In genomic region chr9:46156711-46157110, GRCm38 (mm10) we compare ENCODE assay signal across 12 mouse cellular contexts.
DNase-seq lines count a peak whose midpoint lies in the region; ATAC-seq and TF ChIP-seq lines count a peak whose summit lies in the region.
"Had no signal": no experiment of that assay in that cellular context is flagged by ENCODE, and none has a peak within 500 bp of the region (broad histone marks: within the 10 kb centered on the region; RNA-seq: fewer than 3 reads in every experiment).

No protein-coding gene starts in this region.

- no peak for TF ChIP-seq CTCF in stomach, postnatal 0 days (IDR thresholded peaks at IDR 0.05; ENCODE audit: low read depth)

- no peaks in the 10 kb centered on the region for H3K36me3 ChIP-seq in hindbrain, embryonic 12.5 days
- peaks cover 18% of the 10 kb centered on the region for H3K36me3 ChIP-seq in hindbrain, embryonic 10.5 days
- no peaks in the 10 kb centered on the region for H3K36me3 ChIP-seq in stomach, embryonic 16.5 days (ENCODE audit: control insufficient read depth, insufficient read depth, low read length)
- H3K36me3 ChIP-seq in stomach, postnatal 0 days (ENCODE audit: control insufficient read depth, insufficient read depth, low read length): no peaks in the 10 kb centered on the region
- H3K36me3 ChIP-seq in embryonic facial prominence, embryonic 15.5 days: 0 out of 2 replicates have a peak, but pooled peaks cover 3% of the 10 kb centered on the region

- no peak overlapping the region for H3K4me2 ChIP-seq in hindbrain, embryonic 12.5 days (replicated peaks)
- no peak overlapping the region for H3K4me2 ChIP-seq in stomach, embryonic 16.5 days (ENCODE audit: low read depth, low read length)
- no peak overlapping the region for H3K4me2 ChIP-seq in stomach, postnatal 0 days (replicated peaks; ENCODE audit: low read depth)
- H3K4me2 ChIP-seq in embryonic facial prominence, embryonic 15.5 days (replicated peaks): no peak overlapping the region
- H3K4me2 ChIP-seq: liver, embryonic 13.5 days had no signal

- H3K4me1 ChIP-seq in hindbrain, embryonic 12.5 days: peaks cover 11% of the 10 kb centered on the region
- H3K4me1 ChIP-seq in hindbrain, embryonic 10.5 days (replicated peaks): peaks cover 21% of the 10 kb centered on the region
- H3K4me1 ChIP-seq in stomach, embryonic 16.5 days (ENCODE audit: control insufficient read depth, insufficient read depth, low read length): peaks cover 16% of the 10 kb centered on the region
- H3K4me1 ChIP-seq in stomach, postnatal 0 days (replicated peaks; ENCODE audit: control insufficient read depth, insufficient read depth): no peaks in the 10 kb centered on the region
- H3K4me1 ChIP-seq in embryonic facial prominence, embryonic 15.5 days: peaks cover 22% of the 10 kb centered on the region

- 50% methylated on average over 4 of the region's 4 CpGs for WGBS in hindbrain, embryonic 12.5 days
- 49% methylated on average over 4 of the region's 4 CpGs for WGBS in hindbrain, embryonic 10.5 days
- WGBS in stomach, embryonic 16.5 days: 62% methylated on average over 4 of the region's 4 CpGs
- WGBS in stomach, postnatal 0 days: 52% methylated on average over 4 of the region's 4 CpGs
- WGBS in embryonic facial prominence, embryonic 15.5 days: 53% methylated on average over 4 of the region's 4 CpGs

- no peak for TF ChIP-seq EP300 in stomach, postnatal 0 days (optimal IDR thresholded peaks at IDR 0.05)

- no peak overlapping the region for H3K9ac ChIP-seq in hindbrain, embryonic 12.5 days
- no peak overlapping the region for H3K9ac ChIP-seq in stomach, embryonic 16.5 days (ENCODE audit: low read length)
- no peak overlapping the region for H3K9ac ChIP-seq in stomach, postnatal 0 days (ENCODE audit: low read length)
- H3K9ac ChIP-seq in embryonic facial prominence, embryonic 15.5 days: no peak overlapping the region
- H3K9ac ChIP-seq: liver, embryonic 13.5 days had no signal

- H3K27ac ChIP-seq in hindbrain, embryonic 12.5 days: peak overlapping the region; percentile 32; the same call in 1 of the 2 replicates
- H3K27ac ChIP-seq in hindbrain, embryonic 10.5 days: no peak overlapping the region
- H3K27ac ChIP-seq in stomach, embryonic 16.5 days (ENCODE audit: low read length): peak overlapping the region; percentile 22; the same call in 1 of the 2 replicates
- H3K27ac ChIP-seq in stomach, postnatal 0 days (replicated peaks): no peak overlapping the region; the same call in 1 of the 2 replicates
- H3K27ac ChIP-seq in embryonic facial prominence, embryonic 15.5 days (replicated peaks): peak overlapping the region; percentile 18
- H3K27ac ChIP-seq: liver, embryonic 13.5 days had no signal

- H3K27me3 ChIP-seq in hindbrain, embryonic 12.5 days: no peaks in the 10 kb centered on the region
- H3K27me3 ChIP-seq in hindbrain, embryonic 10.5 days (ENCODE audit: insufficient read depth, poor library complexity, severe bottlenecking): no peaks in the 10 kb centered on the region
- H3K27me3 ChIP-seq in stomach, embryonic 16.5 days (ENCODE audit: control insufficient read depth, insufficient read depth, low read length): no peaks in the 10 kb centered on the region
- no peaks in the 10 kb centered on the region for H3K27me3 ChIP-seq in stomach, postnatal 0 days (ENCODE audit: control insufficient read depth, insufficient read depth, low read length)
- no peaks in the 10 kb centered on the region for H3K27me3 ChIP-seq in embryonic facial prominence, embryonic 15.5 days
- H3K27me3 ChIP-seq: liver, embryonic 13.5 days had no signal

- no peaks in the 10 kb centered on the region for H3K9me3 ChIP-seq in hindbrain, embryonic 12.5 days (replicated peaks)
- no peaks in the 10 kb centered on the region for H3K9me3 ChIP-seq in hindbrain, embryonic 10.5 days
- H3K9me3 ChIP-seq in stomach, embryonic 16.5 days (replicated peaks; ENCODE audit: control insufficient read depth, low read length): no peaks in the 10 kb centered on the region
- H3K9me3 ChIP-seq in stomach, postnatal 0 days (ENCODE audit: control insufficient read depth, low read length): no peaks in the 10 kb centered on the region
- H3K9me3 ChIP-seq in embryonic facial prominence, embryonic 15.5 days (replicated peaks): no peaks in the 10 kb centered on the region
- H3K9me3 ChIP-seq: G1E; liver, embryonic 13.5 days had no signal

- no peak for ATAC-seq in hindbrain, embryonic 12.5 days (ENCODE audit: low FRiP score)
- ATAC-seq in stomach, embryonic 16.5 days (ENCODE audit: insufficient read depth, low FRiP score): no peak
- ATAC-seq in stomach, postnatal 0 days (ENCODE audit: low FRiP score, low TSS enrichment): no peak
- no peak for ATAC-seq in embryonic facial prominence, embryonic 15.5 days (ENCODE audit: insufficient number of reproducible peaks, low FRiP score, low TSS enrichment, low read depth)
- ATAC-seq in erythroblast, adult 5-6 weeks (replicated peaks; ENCODE audit: low FRiP score, poor library complexity, severe bottlenecking): no peak

- DNase-seq in hindbrain, embryonic 10.5 days (ENCODE audit: low spot score): no peak
- no peak for DNase-seq in stomach, postnatal 0 days (ENCODE audit: low spot score)
- DNase-seq in embryo, embryonic 11 days: no peak
- DNase-seq: liver, embryonic 13.5 days; lung, postnatal 4 days; thymus, adult 18-20 months had no signal

- H3K4me3 ChIP-seq in hindbrain, embryonic 12.5 days: no peak overlapping the region
- no peak overlapping the region for H3K4me3 ChIP-seq in hindbrain, embryonic 10.5 days
- H3K4me3 ChIP-seq in stomach, embryonic 16.5 days (replicated peaks; ENCODE audit: low read length): no peak overlapping the region
- H3K4me3 ChIP-seq in stomach, postnatal 0 days (ENCODE audit: low read depth, low read length): no peak overlapping the region
- no peak overlapping the region for H3K4me3 ChIP-seq in embryonic facial prominence, embryonic 15.5 days (replicated peaks)
- H3K4me3 ChIP-seq: erythroblast, embryonic 14.5 days; liver, embryonic 13.5 days had no signal

Comparison
In these comparisons a context has a peak if more than half of its experiments do, and no peak if none do; other contexts are left out.
1. H3K27ac ChIP-seq: peak in hindbrain, embryonic 12.5 days (single experiment), stomach, embryonic 16.5 days (single experiment) and embryonic facial prominence, embryonic 15.5 days (single experiment); none in hindbrain, embryonic 10.5 days (single experiment) and stomach, postnatal 0 days (single experiment).